Mouse (Mus musculus) inflammation-experienced regulatory T-cells, adult 6 months (primary cell): Measurements from ENCODE around the gene Enthd1. TPM values are rescaled to one million over a fixed set of nuclear protein-coding genes. Genes with fewer than 3 reads are reported as not detected.

Source experiments
- polyA plus RNA-seq, 3 experiments: library from polyadenylated mRNA; unstranded; fragments of 100-300 nt; shearing (Covaris generic); gene quantifications; one replicate each; pipeline ENCODE4 v1.2.1; 2017

The Enthd1 gene
- polyA plus RNA-seq, 3 experiments from 2014 or later, result 0.23 to 0.50 TPM; not detected in 1

Other genes with a start within 250 kb of the Enthd1 start
- 10 to 100 TPM; 27.9 to 51.6 (median 43.6) TPM for gene Grap2, start 7.4 kb upstream of the Enthd1 start, polyA plus RNA-seq
- not detected for gene Fam83f, start 106.7 kb upstream of the Enthd1 start, polyA plus RNA-seq
- 10 to 100 TPM; 37.5 to 60.3 (median 51.2) TPM for gene Tnrc6b, start 146.2 kb upstream of the Enthd1 start, polyA plus RNA-seq